Mouse (Mus musculus) MEL (cell line): ENCODE measurements around the gene Ckap4. TPM values are rescaled to one million over a fixed set of nuclear protein-coding genes. Genes with fewer than 3 reads are reported as not detected.

Experiments used
- DNase-seq: peaks from one replicate; pipeline ENCODE4 v3.0.0; 2011; ENCODE audit warnings: low read depth, low spot score
- H3K27ac ChIP-seq: 2 replicates; pipeline ENCODE4 v1.5.1; 2012; ENCODE audit warnings: low read depth, mild to moderate bottlenecking, control low read depth, low read length, moderate library complexity; ENCODE audit not compliant: control insufficient read depth
- H3K27me3 ChIP-seq, 2 experiments: fragments of 150-350 bp in 1 of 2; sonication (generic) in 1 of 2; 2 replicates each; pipeline ENCODE4 v1.6.1; 2012; ENCODE audit warnings: low read length in 2 of 2, mild to moderate bottlenecking in 2 of 2, improper control_type of control experiment in 1 of 2, moderate library complexity in 1 of 2; ENCODE audit not compliant: insufficient read depth in 2 of 2, control insufficient read depth in 1 of 2
- H3K36me3 ChIP-seq, 2 experiments: 2 replicates each; pipeline ENCODE4 v1.6.1; 2012 to 2014; ENCODE audit warnings: low read length in 2 of 2, improper control_type of control experiment in 1 of 2, inconsistent platforms in 1 of 2, mild to moderate bottlenecking in 1 of 2; ENCODE audit not compliant: insufficient read depth in 2 of 2, control insufficient read depth in 1 of 2
- H3K4me1 ChIP-seq, 2 experiments: fragments of 150-350 bp in 1 of 2; sonication (generic) in 1 of 2; 2 replicates each; pipeline ENCODE4 v1.6.1; 2012; ENCODE audit warnings: low read length in 2 of 2, improper control_type of control experiment in 1 of 2, mild to moderate bottlenecking in 1 of 2; ENCODE audit not compliant: insufficient read depth in 2 of 2, control insufficient read depth in 1 of 2
- H3K4me3 ChIP-seq, 2 experiments: fragments of 150-350 bp in 1 of 2; sonication (generic) in 1 of 2; 2 replicates each; pipeline ENCODE4 v1.5.1; 2012; ENCODE audit warnings: low read depth in 2 of 2, low read length in 2 of 2, mild to moderate bottlenecking in 2 of 2, moderate library complexity in 2 of 2, control low read depth in 1 of 2, improper control_type of control experiment in 1 of 2; ENCODE audit not compliant: control insufficient read depth in 1 of 2, insufficient read depth in 1 of 2
- H3K79me2 ChIP-seq: 2 replicates; pipeline ENCODE4 v1.6.1; 2012; ENCODE audit warnings: mild to moderate bottlenecking, low read length, moderate library complexity; ENCODE audit not compliant: control insufficient read depth, poor library complexity, insufficient read depth
- H3K9ac ChIP-seq: 2 replicates; pipeline ENCODE4 v1.6.1; 2012; ENCODE audit warnings: low read depth, mild to moderate bottlenecking, control low read depth, low read length, moderate library complexity; ENCODE audit not compliant: control insufficient read depth, poor library complexity, severe bottlenecking
- H3K9me3 ChIP-seq: fragments of 150-350 bp; sonication (generic); replicated peaks from 2 replicates; pipeline ENCODE4 v1.6.1; 2012; ENCODE audit warnings: mild to moderate bottlenecking, low read length, improper control_type of control experiment, moderate library complexity; ENCODE audit not compliant: insufficient read depth
- CHD1 ChIP-seq: IDR thresholded peaks from 2 replicates; pipeline ENCODE4 v1.6.1; 2012; ENCODE audit warnings: low read depth, mild to moderate bottlenecking, inconsistent platforms, low read length, improper control_type of control experiment
- CHD2 ChIP-seq: IDR thresholded peaks from 2 replicates; pipeline ENCODE4 v1.6.1; 2011; ENCODE audit warnings: low read length, improper control_type of control experiment
- CTCF ChIP-seq, 3 experiments: IDR thresholded peaks in 2 of 3; conservative IDR thresholded peaks in 1 of 3; 2 replicates each; pipeline ENCODE4 v1.5.1; 2011 to 2012; ENCODE audit warnings: low read length in 3 of 3, low read depth in 2 of 3, mild to moderate bottlenecking in 2 of 3, improper control_type of control experiment in 1 of 3, inconsistent platforms in 1 of 3, mixed read lengths in 1 of 3, moderate library complexity in 1 of 3; ENCODE audit not compliant: control insufficient read depth in 1 of 3, insufficient read depth in 1 of 3, poor library complexity in 1 of 3, severe bottlenecking in 1 of 3
- E2F4 ChIP-seq: IDR thresholded peaks from 2 replicates; pipeline ENCODE4 v1.6.1; 2011; ENCODE audit warnings: low read depth, low read length, improper control_type of control experiment, borderline replicate concordance
- ELF1 ChIP-seq: IDR thresholded peaks from 2 replicates; pipeline ENCODE4 v1.6.1; 2014; ENCODE audit warnings: low read depth, mild to moderate bottlenecking, inconsistent platforms, low read length, improper control_type of control experiment, moderate library complexity
- ETS1 ChIP-seq: IDR thresholded peaks from 2 replicates; pipeline ENCODE4 v1.6.1; 2012; ENCODE audit warnings: low read depth, mild to moderate bottlenecking, inconsistent platforms, low read length, improper control_type of control experiment, moderate library complexity
- GABPA ChIP-seq: IDR thresholded peaks from 2 replicates; pipeline ENCODE4 v1.6.1; 2012; ENCODE audit warnings: low read depth, mild to moderate bottlenecking, inconsistent platforms, low read length, improper control_type of control experiment, moderate library complexity
- GATA1 ChIP-seq: IDR thresholded peaks from 2 replicates; pipeline ENCODE4 v1.6.1; 2011; ENCODE audit warnings: low read depth, low read length, improper control_type of control experiment
- HCFC1 ChIP-seq: IDR thresholded peaks from 2 replicates; pipeline ENCODE4 v1.6.1; 2012; ENCODE audit warnings: low read depth, mild to moderate bottlenecking, inconsistent platforms, low read length, improper control_type of control experiment, moderate library complexity
- KAT2A ChIP-seq: conservative IDR thresholded peaks from 2 replicates; pipeline ENCODE4 v1.6.1; 2012; ENCODE audit warnings: low read depth, low read length, improper control_type of control experiment, inconsistent platforms
- MAFK ChIP-seq: IDR thresholded peaks from 2 replicates; pipeline ENCODE4 v1.6.1; 2011; ENCODE audit warnings: low read depth, mild to moderate bottlenecking, low read length, improper control_type of control experiment, borderline replicate concordance
- MAX ChIP-seq: IDR thresholded peaks from 2 replicates; pipeline ENCODE4 v1.6.1; 2011; ENCODE audit warnings: low read length, improper control_type of control experiment
- MEF2A ChIP-seq: IDR thresholded peaks from 2 replicates; pipeline ENCODE4 v1.6.1; 2014; ENCODE audit warnings: low read depth, mild to moderate bottlenecking, inconsistent platforms, low read length, improper control_type of control experiment; ENCODE audit not compliant: poor library complexity, insufficient replicate concordance, severe bottlenecking; ENCODE audit errors: extremely low read depth
- MXI1 ChIP-seq: IDR thresholded peaks from 2 replicates; pipeline ENCODE4 v1.6.1; 2011; ENCODE audit warnings: mild to moderate bottlenecking, low read depth, low read length, improper control_type of control experiment
- MYC ChIP-seq: IDR thresholded peaks from 2 replicates; pipeline ENCODE4 v1.6.1; 2011; ENCODE audit warnings: low read depth, mild to moderate bottlenecking, low read length, improper control_type of control experiment, moderate library complexity
- NELFE ChIP-seq: IDR thresholded peaks from 2 replicates; pipeline ENCODE4 v1.6.1; 2011; ENCODE audit warnings: low read depth, low read length, improper control_type of control experiment
- NRF1 ChIP-seq: IDR thresholded peaks from 2 replicates; pipeline ENCODE4 v1.6.1; 2014; ENCODE audit warnings: low read depth, mild to moderate bottlenecking, inconsistent platforms, low read length, improper control_type of control experiment, moderate library complexity; ENCODE audit not compliant: poor library complexity, insufficient read depth, severe bottlenecking
- POLR2A ChIP-seq, 2 experiments: IDR thresholded peaks; 2 replicates each; pipeline ENCODE4 v1.6.1; 2011 to 2012; ENCODE audit warnings: low read length in 2 of 2, mild to moderate bottlenecking in 2 of 2, control low read depth in 1 of 2, improper control_type of control experiment in 1 of 2, low read depth in 1 of 2, moderate library complexity in 1 of 2; ENCODE audit not compliant: control insufficient read depth in 1 of 2, insufficient read depth in 1 of 2, poor library complexity in 1 of 2
- POLR2AphosphoS2 ChIP-seq: IDR thresholded peaks from 2 replicates; pipeline ENCODE4 v1.6.1; 2011; ENCODE audit warnings: low read length, improper control_type of control experiment
- POLR2AphosphoS5 ChIP-seq: IDR thresholded peaks from 2 replicates; pipeline ENCODE4 v1.6.1; 2012; ENCODE audit warnings: low read depth, borderline replicate concordance, mild to moderate bottlenecking, inconsistent platforms, low read length, moderate library complexity, mixed read lengths
- RAD21 ChIP-seq: IDR thresholded peaks from 2 replicates; pipeline ENCODE4 v1.6.1; 2011; ENCODE audit warnings: mild to moderate bottlenecking, low read depth, low read length, improper control_type of control experiment
- SIN3A ChIP-seq: IDR thresholded peaks from 2 replicates; pipeline ENCODE4 v1.6.1; 2012; ENCODE audit warnings: low read length, improper control_type of control experiment, inconsistent platforms
- SMC3 ChIP-seq: IDR thresholded peaks from 2 replicates; pipeline ENCODE4 v1.6.1; 2011; ENCODE audit warnings: low read depth, low read length, improper control_type of control experiment
- USF1 ChIP-seq: IDR thresholded peaks from 2 replicates; pipeline ENCODE4 v1.6.1; 2014; ENCODE audit warnings: low read depth, mild to moderate bottlenecking, inconsistent platforms, low read length, improper control_type of control experiment, moderate library complexity
- ZC3H11A ChIP-seq: IDR thresholded peaks from 2 replicates; pipeline ENCODE4 v1.6.1; 2012; ENCODE audit warnings: low read depth, mild to moderate bottlenecking, inconsistent platforms, low read length, improper control_type of control experiment
- ZMIZ1 ChIP-seq: IDR thresholded peaks from 2 replicates; pipeline ENCODE4 v1.6.1; 2012; ENCODE audit warnings: low read depth, mild to moderate bottlenecking, inconsistent platforms, low read length, improper control_type of control experiment, moderate library complexity
- ZNF384 ChIP-seq: IDR thresholded peaks from 2 replicates; pipeline ENCODE4 v1.6.1; 2012; ENCODE audit warnings: low read depth, mild to moderate bottlenecking, inconsistent platforms, low read length, improper control_type of control experiment
- polyA plus RNA-seq, 2 experiments: library from polyadenylated mRNA; stranded (reverse) in 1 of 2; unstranded in 1 of 2; fragments of >175 nt in 1 of 2; fragments of >200 nt in 1 of 2; gene quantifications; 2 replicates each; pipeline versions ENCODE4 v1.2.1 to v1.2.4; 2012; ENCODE audit warnings: low replicate concordance in 2 of 2, low read depth in 1 of 2; ENCODE audit not compliant: insufficient read length in 2 of 2, insufficient read depth in 1 of 2, missing spikeins in 1 of 2
- total RNA-seq: library from RNA; depleted of rRNA; stranded (reverse); fragments of 300-350 nt; gene quantifications from 2 replicates; pipeline ENCODE4 v1.2.3, GENCODE M21; 2012

The Ckap4 gene
- total and polyA plus RNA-seq, 3 experiments = 1.0 to 5.2 TPM; not detected in 1

GRCm38 (mm10) chr10:84532911-84533882 is 665 bp downstream of the Ckap4 start:
- no peaks in the 10 kb centered on the region for H3K9me3 ChIP-seq
- peak overlapping the region; percentile 50 for H3K9ac ChIP-seq
- no peak overlapping the region for H3K27ac ChIP-seq
- H3K79me2 ChIP-seq = no peaks in the 10 kb centered on the region
- TF ChIP-seq CTCF (IDR thresholded peaks at IDR 0.05 in 2 of 3, conservative IDR thresholded peaks at IDR 0.05 in 1 of 3; ENCODE audit: control insufficient read depth in 1 of 3, insufficient read depth in 1 of 3, low read depth in 2 of 3, low read length in 3 of 3, poor library complexity in 1 of 3, severe bottlenecking in 1 of 3) (no peak), MXI1 (no peak), ELF1 (no peak), SMC3 (no peak), POLR2A (IDR thresholded peaks at IDR 0.05; ENCODE audit: control insufficient read depth in 1 of 2, insufficient read depth in 1 of 2, low read depth in 1 of 2, low read length in 2 of 2, poor library complexity in 1 of 2) (no peak), POLR2AphosphoS2 (no peak), USF1 (no peak), KAT2A (no peak), ETS1 (no peak), MYC (no peak), GATA1 (no peak), POLR2AphosphoS5 (no peak), MAFK (no peak)
- H3K4me3 ChIP-seq = peak overlapping the region in 1 of 2 experiments; percentile 53; a peak in 2 of 4 replicates
- H3K36me3 ChIP-seq = no peaks in the 10 kb centered on the region
- H3K27me3 ChIP-seq = peaks cover 0 to 8% of the 10 kb centered on the region in 2 experiments; a peak in 3 of 4 replicates
- DNase-seq = no peak
- H3K4me1 ChIP-seq = no peaks in the 10 kb centered on the region; a peak in 3 of 4 replicates

GRCm38 (mm10) chr10:84532191-84532889 is 1.5 kb downstream of the Ckap4 start:
- H3K27ac ChIP-seq = no peak overlapping the region
- H3K27me3 ChIP-seq = peaks cover 0 to 8% of the 10 kb centered on the region in 2 experiments; a peak in 3 of 4 replicates
- no peaks in the 10 kb centered on the region for H3K9me3 ChIP-seq
- no peaks in the 10 kb centered on the region; a peak in 2 of 4 replicates for H3K4me1 ChIP-seq
- DNase-seq = no peak
- no peaks in the 10 kb centered on the region for H3K36me3 ChIP-seq
- no peak for TF ChIP-seq NRF1
- no peak for TF ChIP-seq E2F4
- no peak for TF ChIP-seq ZNF384
- no peak for TF ChIP-seq MEF2A
- no peak for TF ChIP-seq ETS1
- no peak for TF ChIP-seq ZMIZ1
- no peak for TF ChIP-seq CHD1
- TF ChIP-seq CTCF (IDR thresholded peaks at IDR 0.05 in 2 of 3, conservative IDR thresholded peaks at IDR 0.05 in 1 of 3; ENCODE audit: control insufficient read depth in 1 of 3, insufficient read depth in 1 of 3, low read depth in 2 of 3, low read length in 3 of 3, poor library complexity in 1 of 3, severe bottlenecking in 1 of 3) = no peak
- TF ChIP-seq NELFE = no peak
- TF ChIP-seq MAX = no peak
- TF ChIP-seq SIN3A = no peak
- no peak for TF ChIP-seq GABPA
- no peak for TF ChIP-seq ZC3H11A
- TF ChIP-seq POLR2AphosphoS5 = no peak
- TF ChIP-seq RAD21 = no peak
- TF ChIP-seq CHD2 = no peak
- no peak for TF ChIP-seq HCFC1
- TF ChIP-seq MAFK = no peak
- no peak for TF ChIP-seq KAT2A
- H3K9ac ChIP-seq = no peak overlapping the region
- no peaks in the 10 kb centered on the region for H3K79me2 ChIP-seq
- no peak overlapping the region for H3K4me3 ChIP-seq
